Mouse (Mus musculus): Measurements from ENCODE around the gene Ces1e.
"Not testable (repeated sequence)": the region's sequence is repeated elsewhere in the genome, so short reads cannot be mapped to it uniquely, and the experiment has no call there.

The Ces1e gene

DNA sequence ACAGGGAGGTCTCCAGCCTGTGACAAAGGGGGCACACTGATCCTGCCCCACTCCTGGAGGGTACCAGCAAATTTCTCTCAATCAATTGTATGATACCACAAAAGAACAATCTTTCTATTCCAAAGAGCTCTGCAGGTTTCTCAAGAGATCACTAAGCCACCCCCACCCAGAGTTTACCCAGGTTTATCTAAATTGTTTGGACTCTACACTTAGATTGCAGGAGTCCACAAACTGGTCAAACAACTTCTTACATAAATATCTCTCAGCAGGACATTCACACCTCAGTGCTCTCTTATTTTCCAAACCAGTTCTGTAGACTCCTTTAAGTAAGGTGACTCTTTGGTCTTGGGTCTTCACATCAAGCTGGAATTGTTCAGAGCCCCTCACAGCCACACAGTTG lies at the start of gene Ces1e:
Gene Ces1e, minus strand, starts transcription at position 174 of the 400 bp plus-strand sequence.
- peak; percentile 31 for DNase-seq

GRCm38 (mm10) chr8:93278176-93278805 lies 48.9 kb upstream of the Ces1e start:
- no peak for DNase-seq

- DNase-seq = no peak
Observed at GRCm38 (mm10) chr8:93274609-93275008, 45.2 kb upstream of the Ces1e start.

- DNase-seq = peak; percentile 36
Observed at GRCm38 (mm10) chr8:93273321-93273720, 43.9 kb upstream of the Ces1e start.

DNA sequence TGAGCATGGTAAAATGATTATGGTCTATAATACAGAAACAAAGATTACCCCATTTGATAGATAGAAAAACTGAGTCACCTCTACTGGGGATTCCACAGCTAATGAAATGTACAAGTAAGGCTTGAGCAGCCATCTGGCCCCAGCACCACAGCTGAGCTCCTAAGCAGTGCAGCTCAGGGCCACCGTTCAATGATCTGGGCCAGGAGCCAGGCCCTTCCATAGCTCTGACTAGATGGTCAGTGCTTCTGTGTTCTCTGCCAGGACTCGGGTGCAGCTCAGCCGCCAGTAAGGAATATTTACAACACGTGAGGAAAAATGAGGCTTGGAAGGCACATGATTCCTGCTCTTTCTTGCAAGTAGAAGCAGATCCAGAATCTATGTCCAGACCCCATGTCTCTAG lies 43.3 kb upstream of the Ces1e start:
- DNase-seq = peak; percentile 73

- no peak for DNase-seq
Observed at GRCm38 (mm10) chr8:93261436-93261835, 32.0 kb upstream of the Ces1e start.

- no peak for DNase-seq
Observed at GRCm38 (mm10) chr8:93252400-93252925, 23.0 kb upstream of the Ces1e start.

GRCm38 (mm10) chr8:93246057-93246456 lies 16.6 kb upstream of the Ces1e start:
- DNase-seq = no peak

- DNase-seq = no peak
Observed at GRCm38 (mm10) chr8:93239884-93240283, 10.5 kb upstream of the Ces1e start.

GRCm38 (mm10) chr8:93235681-93236080 lies 6.3 kb upstream of the Ces1e start:
- no peak for DNase-seq

DNA sequence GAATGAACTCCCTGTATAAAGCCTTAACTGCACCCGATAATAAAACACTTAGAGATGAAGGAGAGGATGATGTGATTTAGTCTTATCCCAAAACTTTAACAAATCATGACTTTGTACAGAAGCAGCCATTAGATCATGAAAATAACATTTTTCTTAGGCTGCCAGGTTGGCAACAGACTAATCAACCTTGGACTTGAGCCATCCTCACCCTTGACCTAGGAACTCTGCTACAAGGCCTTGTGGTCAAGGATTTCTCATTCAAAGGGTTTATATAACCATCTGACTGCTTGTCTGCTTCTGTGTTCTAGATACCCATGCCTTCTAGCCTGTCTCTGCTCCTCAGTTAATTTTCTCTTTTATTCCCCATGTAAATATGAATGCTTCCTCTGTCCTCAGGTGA lies 5.3 kb upstream of the Ces1e start:
- peak; percentile 23 for DNase-seq

- DNase-seq = no peak
Observed at GRCm38 (mm10) chr8:93234068-93234467, 4.6 kb upstream of the Ces1e start.

- peak; percentile 68 for DNase-seq
Observed at GRCm38 (mm10) chr8:93228673-93229370, 597 bp downstream of the Ces1e start.

- DNase-seq = not testable (repeated sequence)
Observed at GRCm38 (mm10) chr8:93226471-93226870, 2.9 kb downstream of the Ces1e start.

DNA sequence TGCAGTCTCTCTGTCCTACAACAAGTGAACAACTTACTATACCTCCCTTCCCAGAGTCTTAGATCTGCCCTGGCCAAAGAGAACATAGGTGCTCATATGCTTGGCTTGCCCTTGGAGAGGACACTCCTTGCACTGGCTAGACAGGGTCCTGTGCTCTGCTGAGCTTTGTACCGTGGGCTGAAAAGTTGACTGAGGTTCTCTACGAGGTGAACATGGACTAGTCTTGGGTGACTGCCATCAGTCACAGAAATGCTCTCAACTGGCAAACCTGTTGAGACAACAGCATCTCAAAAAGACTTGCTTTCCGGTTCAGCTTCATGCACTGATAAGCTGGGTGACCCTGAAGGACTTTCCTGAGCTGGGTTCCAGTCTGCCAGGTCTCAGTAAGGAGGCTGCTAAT lies 7.5 kb downstream of the Ces1e start:
- peak; percentile 34 for DNase-seq

- no peak for DNase-seq
Observed at GRCm38 (mm10) chr8:93217867-93218266, 11.6 kb downstream of the Ces1e start.

GRCm38 (mm10) chr8:93217375-93217774 lies 12.0 kb downstream of the Ces1e start:
- no peak for DNase-seq

DNA sequence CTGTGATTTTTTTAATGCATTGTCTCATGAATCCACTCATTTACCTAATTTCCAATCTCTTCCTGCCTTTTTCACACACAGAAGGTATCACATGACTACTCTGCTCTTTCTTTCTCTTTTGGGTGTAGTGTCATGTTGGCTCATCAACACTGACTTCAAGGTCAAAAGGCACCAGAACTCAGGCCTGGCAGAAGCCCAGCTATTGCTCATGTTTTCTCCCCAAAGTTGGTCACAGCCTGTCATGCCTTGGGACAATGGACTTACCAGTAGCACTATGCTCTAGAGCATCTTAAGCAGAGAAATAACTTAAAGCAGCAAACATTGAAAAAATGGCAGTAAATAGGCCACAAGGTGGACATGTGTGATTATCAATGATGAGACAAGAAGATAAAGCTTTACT lies 18.3 kb downstream of the Ces1e start:
- DNase-seq = no peak

DNA sequence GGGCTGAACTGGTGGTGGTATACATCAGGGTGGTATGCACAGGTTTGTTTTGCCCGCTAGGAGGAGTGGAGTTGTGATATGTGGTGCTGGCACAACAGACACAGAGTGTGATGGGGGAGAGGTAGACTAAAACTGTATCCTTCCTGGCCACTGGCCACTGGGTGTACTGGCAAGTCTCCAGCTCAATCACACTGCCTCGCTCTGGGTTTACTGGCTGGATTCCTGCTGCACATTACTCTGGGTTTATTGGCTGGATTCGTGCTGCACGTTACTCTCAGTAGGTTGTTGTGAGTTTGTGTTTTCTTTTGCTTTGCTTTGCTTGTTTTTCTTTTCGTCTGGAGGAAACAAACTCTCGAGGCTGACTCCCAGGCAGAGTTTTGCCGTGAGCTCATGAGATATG lies 30.3 kb downstream of the Ces1e start:
- DNase-seq = peak; percentile 64

- peak; percentile 95 for DNase-seq
Observed at GRCm38 (mm10) chr8:93197685-93198525, 31.5 kb downstream of the Ces1e start, which contains the start of gene Ces1d. Gene Ces1d, minus strand, starts transcription at chr8:93197838.

DNA sequence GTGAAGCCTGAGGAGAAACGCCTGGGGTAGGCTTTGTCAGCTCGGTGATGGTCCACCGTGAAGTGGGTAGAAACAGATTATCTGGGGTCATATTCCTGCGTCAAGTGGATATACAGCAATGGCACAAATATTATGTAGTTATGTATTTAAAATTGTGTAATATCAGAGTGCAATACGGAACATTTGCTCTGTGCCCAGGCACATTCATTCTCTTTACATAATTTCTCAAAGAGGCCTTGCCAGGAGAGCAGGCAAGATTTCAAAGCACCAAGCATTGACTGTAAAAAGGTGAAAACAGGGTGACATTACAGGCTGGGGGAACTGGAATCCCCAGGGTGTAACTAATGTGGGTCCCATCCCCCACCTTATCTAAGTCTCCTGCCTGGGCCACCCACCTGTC lies 33.0 kb downstream of the Ces1e start:
- no peak for DNase-seq

GRCm38 (mm10) chr8:93180581-93181129 lies 48.8 kb downstream of the Ces1e start:
- DNase-seq = no peak

DNA sequence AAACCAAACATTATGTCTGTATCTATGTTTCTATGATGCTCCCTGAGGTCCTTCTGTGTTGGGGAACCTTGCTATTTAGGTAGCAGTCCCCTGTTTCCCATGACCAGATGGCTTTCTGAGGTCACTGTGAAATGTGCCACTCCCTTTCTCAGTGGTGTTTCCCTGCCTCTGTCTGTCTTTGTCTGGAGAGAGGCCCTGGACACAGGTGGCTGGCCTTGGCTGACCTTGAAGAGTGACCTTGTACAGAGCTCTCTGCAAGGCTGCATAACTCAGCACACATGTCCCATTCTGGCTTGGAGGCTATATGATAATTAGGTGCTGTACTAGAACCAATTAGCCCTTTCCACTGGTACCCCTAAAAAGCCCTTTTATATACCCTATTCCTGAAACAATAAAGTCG lies 52.8 kb downstream of the Ces1e start:
- DNase-seq = no peak
